Mouse (Mus musculus) neural tube, embryonic 15.5 days (tissue): ENCODE data around the gene Epha3. TPM values are rescaled to one million over a fixed set of nuclear protein-coding genes. Genes with fewer than 3 reads are reported as not detected.

Experiments used
- ATAC-seq: fragments of 200-750 bp; cut with Nextera tagmentation; 2 replicates; pipeline ENCODE4 v1.8.0; 2017; ENCODE audit warnings: mild to moderate bottlenecking, moderate TSS enrichment, moderate library complexity; ENCODE audit not compliant: low FRiP score
- H3K27ac ChIP-seq: fragments of 300-500 bp; sonication (generic); replicated peaks from 2 replicates; pipeline ENCODE4 v1.5.1; 2015; ENCODE audit warnings: mild to moderate bottlenecking, inconsistent platforms
- H3K27me3 ChIP-seq: fragments of 300-500 bp; sonication (generic); replicated peaks from 2 replicates; pipeline ENCODE4 v1.6.1; 2015; ENCODE audit warnings: inconsistent platforms
- H3K36me3 ChIP-seq: fragments of 300-500 bp; sonication (generic); 2 replicates; pipeline ENCODE4 v1.6.1; 2015; ENCODE audit warnings: inconsistent platforms
- H3K4me1 ChIP-seq: fragments of 300-500 bp; sonication (generic); 2 replicates; pipeline ENCODE4 v1.6.1; 2015; ENCODE audit warnings: inconsistent platforms
- H3K4me2 ChIP-seq: fragments of 300-500 bp; sonication (generic); 2 replicates; pipeline ENCODE4 v1.6.1; 2015; ENCODE audit warnings: inconsistent platforms, mild to moderate bottlenecking, moderate library complexity
- H3K4me3 ChIP-seq: fragments of 300-500 bp; sonication (generic); replicated peaks from 2 replicates; pipeline ENCODE4 v1.5.1; 2015; ENCODE audit warnings: mild to moderate bottlenecking, inconsistent platforms
- H3K9ac ChIP-seq: fragments of 300-500 bp; sonication (generic); replicated peaks from 2 replicates; pipeline ENCODE4 v1.6.1; 2015; ENCODE audit warnings: mild to moderate bottlenecking, inconsistent platforms
- H3K9me3 ChIP-seq: fragments of 300-500 bp; sonication (generic); replicated peaks from 2 replicates; pipeline ENCODE4 v1.6.1; 2016; ENCODE audit warnings: inconsistent platforms
- WGBS: fragments of 180-500 bp; shearing (Covaris S2); methylation state at CpG from one replicate; pipeline ENCODE4 v1.1.7; 2015; ENCODE audit warnings: mixed read lengths; 5-methylcytosine and 5-hydroxymethylcytosine counted together
- polyA plus RNA-seq: library from polyadenylated mRNA; unstranded; fragments of >200 nt; fragmentation: Nextera tagmentation; extraction: Ambion mirVana; gene quantifications from 2 replicates; pipeline ENCODE4 v1.2.1, GENCODE M21; 2015

Epha3 gene
- polyA plus RNA-seq, 1 experiment from 2014 or later: 14.0 TPM

DNA sequence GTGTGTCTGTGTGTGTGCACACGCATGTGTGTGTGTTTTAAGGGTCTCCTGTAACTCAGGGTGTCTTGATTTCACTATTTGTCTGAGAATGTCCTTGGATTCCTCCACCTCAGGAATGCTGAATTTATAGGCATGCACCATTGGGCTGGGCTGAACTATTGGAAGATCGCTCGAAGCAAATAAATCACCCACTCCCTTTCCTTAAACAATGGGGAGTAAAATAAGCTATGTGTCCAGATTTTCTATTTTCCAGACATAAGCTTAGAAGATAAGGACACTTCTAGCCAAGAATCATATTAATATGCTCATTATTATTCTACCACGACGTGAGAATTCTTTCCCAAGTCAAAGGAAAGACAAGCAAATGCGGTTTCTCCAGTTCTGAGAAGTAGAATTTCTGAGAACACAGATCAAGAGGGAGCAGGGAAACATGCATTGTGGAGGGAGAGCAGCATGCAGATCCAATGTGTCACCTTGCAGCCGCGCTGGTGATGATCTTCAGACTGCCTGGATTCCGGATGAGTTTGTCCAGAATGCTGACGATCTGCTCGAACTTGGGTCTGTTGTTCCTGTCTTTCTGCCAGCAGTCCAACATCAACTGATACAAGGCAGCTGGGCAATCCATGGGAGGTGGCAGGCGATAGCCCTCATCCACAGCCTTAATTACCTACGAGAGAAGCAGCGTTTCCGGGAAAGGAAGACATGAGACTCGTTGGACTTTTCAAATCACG is 297.7 kb downstream of the Epha3 start:
- Histone ChIP-seq H3K9me3 (no peaks in the 10 kb centered on the region), H3K36me3 (no peaks in the 10 kb centered on the region), H3K27me3 (no peaks in the 10 kb centered on the region), H3K27ac (no peak overlapping the region), H3K4me2 (no peak overlapping the region), H3K4me1 (no peaks in the 10 kb centered on the region), H3K4me3 (no peak overlapping the region), H3K9ac (no peak overlapping the region)
- WGBS: 82% methylated on average over 17 of the region's 17 CpGs
- ATAC-seq: no peak

DNA sequence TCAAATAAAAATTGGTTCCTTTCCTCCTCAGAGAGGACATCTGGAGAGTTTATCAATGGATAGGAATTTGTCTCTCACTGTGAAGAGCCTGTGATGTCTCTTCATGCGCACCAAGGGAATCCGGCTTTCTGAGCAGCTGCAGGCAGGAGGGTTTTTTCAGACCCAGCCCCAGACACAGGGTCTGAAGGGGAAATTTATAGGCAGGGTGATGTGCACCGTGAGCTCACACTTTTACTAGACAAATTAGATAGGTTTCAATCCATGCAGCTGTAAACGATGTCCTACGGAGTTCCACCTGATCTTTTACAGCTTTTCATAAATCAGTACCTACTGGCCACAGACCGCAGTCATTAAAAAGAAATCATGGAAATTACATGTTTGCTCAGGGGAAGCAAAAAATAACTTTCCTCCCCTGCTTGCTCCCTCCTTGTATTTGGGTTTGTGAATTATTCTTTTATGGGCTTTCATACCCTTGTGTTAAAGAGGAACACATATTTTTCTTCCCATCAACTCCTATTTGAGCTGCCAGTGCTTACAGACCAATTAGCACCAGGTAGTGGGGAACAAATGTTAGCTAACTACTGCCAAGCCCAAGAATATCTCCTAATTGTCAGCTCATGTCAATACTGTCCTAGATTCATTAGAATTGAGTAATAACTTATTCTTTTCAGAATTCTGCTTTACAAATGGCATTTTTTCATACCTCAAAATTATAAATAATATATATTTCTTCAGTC is 307.4 kb downstream of the Epha3 start:
- WGBS: 17% methylated on average over 6 of the region's 6 CpGs
- no peak overlapping the region for H3K4me2 ChIP-seq
- no peak for ATAC-seq

DNA sequence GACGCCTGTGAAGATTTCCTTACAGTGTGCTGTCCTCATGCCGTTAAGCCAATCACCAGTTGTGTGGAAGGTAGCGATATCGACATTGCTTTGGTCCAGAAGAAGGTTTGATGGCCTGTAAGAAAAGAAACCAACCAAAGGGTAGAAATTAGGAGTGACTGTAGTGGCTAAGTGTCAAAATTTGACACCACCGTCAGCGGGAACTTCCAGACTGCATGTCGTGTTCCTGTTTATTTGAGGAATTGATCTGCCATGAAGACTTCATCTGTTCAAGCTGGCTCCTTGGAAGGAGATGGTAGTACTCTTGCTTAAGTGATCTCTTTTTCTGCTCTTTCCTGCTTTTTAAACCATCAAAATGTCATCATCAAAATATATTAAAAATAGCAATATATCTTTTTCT is 311.4 kb downstream of the Epha3 start:
- no peak overlapping the region for H3K4me2 ChIP-seq
- no peaks in the 10 kb centered on the region for H3K9me3 ChIP-seq
- no peak overlapping the region for H3K9ac ChIP-seq
- no peak overlapping the region for H3K4me3 ChIP-seq
- ATAC-seq: no peak
- no peaks in the 10 kb centered on the region for H3K27me3 ChIP-seq
- WGBS: 91% methylated on average over 7 of the region's 7 CpGs
- H3K36me3 ChIP-seq: no peaks in the 10 kb centered on the region
- peaks cover 5% of the 10 kb centered on the region; the same call in 1 of the 2 replicates for H3K4me1 ChIP-seq
- H3K27ac ChIP-seq: no peak overlapping the region

More for the DNA sequence above, 307.4 kb downstream of the Epha3 start:
- H3K36me3 ChIP-seq: no peaks in the 10 kb centered on the region
- peaks cover 5% of the 10 kb centered on the region; the same call in 1 of the 2 replicates for H3K4me1 ChIP-seq
- no peaks in the 10 kb centered on the region for H3K27me3 ChIP-seq
- H3K4me3 ChIP-seq: no peak overlapping the region
- H3K9me3 ChIP-seq: no peaks in the 10 kb centered on the region
- no peak overlapping the region for H3K27ac ChIP-seq
- no peak overlapping the region for H3K9ac ChIP-seq

DNA sequence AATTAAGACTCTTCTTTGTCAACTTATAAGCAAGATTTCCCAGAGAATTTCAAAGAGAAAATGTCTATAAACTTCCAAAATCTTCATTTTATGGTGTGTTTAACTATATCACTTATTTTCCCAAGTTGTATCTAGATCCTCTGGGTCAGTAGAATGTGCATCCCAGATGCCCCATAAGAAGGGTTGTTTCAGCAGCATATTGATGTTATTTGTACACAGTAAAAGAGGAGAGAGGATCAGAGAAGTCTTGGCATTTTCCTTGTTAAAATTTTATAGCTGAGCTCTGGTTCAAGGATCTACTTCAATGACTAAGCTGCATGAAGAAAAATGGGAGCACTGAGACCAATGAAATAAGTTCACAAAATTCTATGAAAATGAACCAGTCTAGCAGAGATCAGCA is 324.5 kb downstream of the Epha3 start:
- H3K4me1 ChIP-seq: no peaks in the 10 kb centered on the region
- no peak for ATAC-seq

DNA sequence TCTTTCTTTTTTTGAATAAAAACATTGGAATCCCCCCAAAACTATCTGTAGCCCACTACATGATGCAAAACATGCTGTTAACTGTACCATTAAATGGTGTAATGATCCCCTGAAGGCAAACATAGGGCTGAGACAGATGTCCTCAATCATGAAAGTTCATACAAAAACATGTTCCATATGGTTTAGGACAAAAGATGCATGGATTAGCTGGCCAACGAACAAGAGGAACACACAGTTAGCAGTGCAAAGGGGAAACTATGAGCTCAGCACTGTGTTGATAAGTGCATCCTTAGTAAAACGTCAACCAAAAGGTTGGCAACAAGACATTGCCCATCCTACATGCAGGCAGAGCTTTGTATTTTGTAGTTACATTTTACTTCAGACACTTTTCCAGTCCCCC is 335.2 kb downstream of the Epha3 start:
- ATAC-seq: no peak
- Histone ChIP-seq H3K9me3 (no peaks in the 10 kb centered on the region), H3K27me3 (no peaks in the 10 kb centered on the region), H3K27ac (no peak overlapping the region), H3K9ac (no peak overlapping the region), H3K4me3 (no peak overlapping the region), H3K4me2 (no peak overlapping the region), H3K36me3 (no peaks in the 10 kb centered on the region), H3K4me1 (no peaks in the 10 kb centered on the region)
- 50% methylated on average over 2 of the region's 2 CpGs for WGBS

More for the DNA sequence above, 324.5 kb downstream of the Epha3 start:
- Histone ChIP-seq H3K27me3 (no peaks in the 10 kb centered on the region), H3K36me3 (no peaks in the 10 kb centered on the region), H3K9ac (no peak overlapping the region), H3K4me2 (no peak overlapping the region), H3K27ac (no peak overlapping the region), H3K9me3 (no peaks in the 10 kb centered on the region), H3K4me3 (no peak overlapping the region)

DNA sequence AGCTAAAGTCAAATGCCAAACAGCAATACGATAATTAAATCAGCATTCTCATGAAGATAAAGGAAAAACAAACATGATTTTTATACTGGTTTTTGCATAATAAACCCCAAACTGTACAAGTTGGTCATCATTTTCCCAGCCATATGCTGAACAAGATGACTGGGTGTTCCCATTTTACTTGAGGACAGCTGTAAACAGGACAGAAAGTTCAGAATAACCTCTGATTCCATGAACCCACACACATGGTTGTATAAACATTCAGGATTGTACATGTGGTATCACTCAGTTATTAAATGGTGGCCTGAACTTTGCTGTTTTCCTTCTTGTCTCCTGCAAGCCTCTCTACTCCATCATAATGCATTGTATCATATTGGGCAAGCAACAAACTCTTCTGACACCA is 346.3 kb downstream of the Epha3 start:
- no peak overlapping the region for H3K27ac ChIP-seq
- H3K9me3 ChIP-seq: no peaks in the 10 kb centered on the region
- 89% methylated on average over 1 of the region's 1 CpGs for WGBS
- no peak for ATAC-seq
- no peak overlapping the region for H3K4me2 ChIP-seq
- H3K4me1 ChIP-seq: no peaks in the 10 kb centered on the region
- H3K4me3 ChIP-seq: no peak overlapping the region
- H3K36me3 ChIP-seq: no peaks in the 10 kb centered on the region
- no peak overlapping the region for H3K9ac ChIP-seq
- no peaks in the 10 kb centered on the region for H3K27me3 ChIP-seq

DNA sequence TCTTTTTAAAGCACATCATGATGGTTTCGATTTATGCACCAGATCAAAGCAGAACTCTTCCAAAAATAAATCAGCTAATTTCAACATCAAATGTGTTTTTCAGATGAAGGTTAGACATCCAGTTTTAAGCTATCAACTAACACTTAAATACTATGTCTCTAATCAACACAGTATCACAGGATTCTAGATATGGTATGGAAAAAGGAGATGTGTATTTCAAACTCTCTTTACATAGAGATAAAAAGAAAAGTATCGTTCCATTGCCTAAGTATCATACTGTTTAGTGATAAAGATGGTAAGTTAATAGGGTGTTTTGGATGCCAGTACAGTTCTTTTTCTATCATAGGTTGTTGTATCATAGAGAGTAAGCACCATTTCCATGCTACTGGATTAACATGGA is 353.9 kb downstream of the Epha3 start:
- 93% methylated on average over 2 of the region's 2 CpGs for WGBS
- H3K36me3 ChIP-seq: no peaks in the 10 kb centered on the region
- no peaks in the 10 kb centered on the region for H3K27me3 ChIP-seq
- no peaks in the 10 kb centered on the region for H3K4me1 ChIP-seq
- H3K9me3 ChIP-seq: no peaks in the 10 kb centered on the region
- no peak overlapping the region for H3K27ac ChIP-seq
- no peak overlapping the region for H3K9ac ChIP-seq
- no peak for ATAC-seq
- no peak overlapping the region for H3K4me2 ChIP-seq
- H3K4me3 ChIP-seq: no peak overlapping the region

DNA sequence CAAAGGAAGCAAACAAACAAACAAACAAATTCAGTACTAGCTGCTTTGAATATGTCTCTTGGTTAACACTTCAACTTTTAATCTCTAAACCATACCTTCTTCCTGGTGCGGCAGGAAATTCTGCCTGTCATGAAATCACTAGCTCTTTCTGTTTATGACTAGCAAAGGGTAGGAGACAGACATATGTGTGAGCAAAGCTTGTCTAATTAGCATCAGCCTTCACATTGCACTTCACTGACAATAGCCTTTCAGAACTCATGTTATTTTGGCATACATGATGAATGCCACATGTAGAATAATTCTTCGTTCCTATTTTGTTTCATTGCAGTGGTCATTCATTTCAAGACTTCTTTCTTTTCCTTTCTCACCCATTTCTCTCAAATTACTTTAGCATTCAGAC is 357.5 kb downstream of the Epha3 start:
- H3K27ac ChIP-seq: no peak overlapping the region
- 75% methylated on average over 2 of the region's 2 CpGs for WGBS

DNA sequence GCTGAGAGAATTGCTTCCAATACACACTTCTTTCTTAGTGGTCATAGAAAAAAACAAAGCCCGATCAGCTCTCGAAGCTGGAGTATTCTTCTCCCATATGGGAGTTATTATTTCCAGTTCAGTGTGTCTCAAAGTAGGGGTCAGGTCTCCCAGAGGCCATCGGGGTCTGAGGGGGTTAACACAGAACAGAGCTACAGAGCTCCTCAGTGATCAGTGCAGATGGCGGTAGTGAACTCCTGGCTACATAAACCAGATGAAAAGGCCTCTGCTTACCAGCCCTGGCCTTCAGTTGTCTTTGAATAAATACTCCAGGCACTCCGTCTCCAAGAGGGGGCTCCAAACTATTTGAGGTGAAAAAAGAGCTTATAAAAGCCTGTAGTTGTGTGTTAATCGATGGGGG is 362.5 kb downstream of the Epha3 start:
- Histone ChIP-seq H3K4me1 (no peaks in the 10 kb centered on the region), H3K27me3 (no peaks in the 10 kb centered on the region), H3K9me3 (no peaks in the 10 kb centered on the region), H3K27ac (no peak overlapping the region), H3K36me3 (no peaks in the 10 kb centered on the region), H3K4me3 (no peak overlapping the region), H3K4me2 (no peak overlapping the region), H3K9ac (no peak overlapping the region)
- ATAC-seq: no peak
- WGBS: 19% methylated on average over 6 of the region's 6 CpGs

More for the DNA sequence above, 357.5 kb downstream of the Epha3 start:
- Histone ChIP-seq H3K4me1 (no peaks in the 10 kb centered on the region), H3K9me3 (no peaks in the 10 kb centered on the region), H3K36me3 (no peaks in the 10 kb centered on the region), H3K4me3 (no peak overlapping the region), H3K27me3 (no peaks in the 10 kb centered on the region), H3K9ac (no peak overlapping the region), H3K4me2 (no peak overlapping the region)
- ATAC-seq: no peak

DNA sequence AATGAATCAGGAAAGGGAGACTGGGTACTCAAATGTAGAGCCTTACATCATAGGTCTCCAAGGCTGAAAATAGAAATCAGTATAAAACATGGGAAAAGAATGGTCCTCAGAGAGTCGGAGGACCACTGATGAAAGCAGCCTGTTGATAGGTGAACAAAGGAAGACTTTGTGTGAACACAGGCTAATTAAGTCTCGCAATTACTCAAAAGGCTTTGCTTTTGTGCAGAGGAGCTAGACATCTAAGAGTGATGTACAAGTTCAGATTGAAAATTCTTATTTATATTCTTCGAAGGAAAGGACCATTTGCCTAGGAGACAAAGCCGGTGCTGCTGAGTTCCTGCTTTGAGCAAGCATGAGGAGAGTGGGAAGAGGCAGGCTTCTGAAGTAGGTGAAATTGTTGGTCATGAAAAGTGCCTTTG is 363.0 kb downstream of the Epha3 start:
- H3K4me2 ChIP-seq: no peak overlapping the region
- no peaks in the 10 kb centered on the region for H3K4me1 ChIP-seq
- no peaks in the 10 kb centered on the region for H3K27me3 ChIP-seq
- H3K27ac ChIP-seq: no peak overlapping the region
- H3K4me3 ChIP-seq: no peak overlapping the region
- no peaks in the 10 kb centered on the region for H3K36me3 ChIP-seq
- no peak overlapping the region for H3K9ac ChIP-seq
- 15% methylated on average over 4 of the region's 4 CpGs for WGBS
- ATAC-seq: no peak
- H3K9me3 ChIP-seq: no peaks in the 10 kb centered on the region
